Mouse (Mus musculus) Muller cell, postnatal 12 days (primary cell): Measurements from ENCODE around the gene 2210010C04Rik.

Experiments
- DNase-seq: peaks from one replicate; pipeline ENCODE4 v3.0.0-alpha.2; 2015; ENCODE audit errors: inconsistent ontology term

2210010C04Rik gene

DNA sequence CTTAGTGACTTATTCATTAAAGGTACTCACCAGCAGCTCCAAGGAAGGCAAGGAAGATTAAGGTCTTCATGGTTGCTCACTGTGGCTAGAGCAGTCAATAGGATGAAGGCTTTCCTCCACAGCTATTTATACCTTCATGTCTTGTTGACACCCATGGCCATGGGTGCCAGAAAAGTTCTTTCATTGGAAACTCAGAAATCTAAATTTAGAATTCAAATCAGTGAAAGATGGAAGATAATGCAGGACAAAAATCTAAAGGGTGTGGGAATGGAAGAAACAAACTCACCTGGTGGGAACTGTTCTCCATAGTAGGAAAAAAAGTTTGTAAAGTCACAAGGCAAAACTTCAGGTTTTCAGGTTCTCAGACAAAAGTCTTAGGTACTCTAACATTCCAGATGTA is at the start of gene 2210010C04Rik:
Gene 2210010C04Rik (minus strand): TSS at position 101 of the 400 bp plus-strand sequence.
- no peak for DNase-seq

DNA sequence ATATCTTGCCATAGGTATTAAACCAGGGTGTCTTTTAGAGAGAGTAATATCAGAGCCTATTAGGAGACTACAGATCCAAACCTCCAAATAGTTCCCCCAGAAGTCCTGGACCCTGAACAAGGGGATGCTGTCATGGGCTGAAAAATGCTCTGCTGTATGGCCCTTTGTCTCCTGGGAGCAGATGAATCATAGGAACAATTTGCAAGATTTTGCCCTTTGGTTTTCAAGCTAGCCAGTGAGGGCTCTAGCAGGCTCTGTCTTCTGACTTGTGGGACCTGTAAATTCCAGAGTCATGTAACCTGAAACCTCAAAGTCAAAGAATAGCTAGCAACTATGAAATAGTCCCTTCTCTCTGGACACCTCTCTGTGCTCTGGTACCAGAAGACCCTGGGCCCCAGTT is 44.8 kb upstream of the 2210010C04Rik start:
- peak; percentile 49 for DNase-seq

DNA sequence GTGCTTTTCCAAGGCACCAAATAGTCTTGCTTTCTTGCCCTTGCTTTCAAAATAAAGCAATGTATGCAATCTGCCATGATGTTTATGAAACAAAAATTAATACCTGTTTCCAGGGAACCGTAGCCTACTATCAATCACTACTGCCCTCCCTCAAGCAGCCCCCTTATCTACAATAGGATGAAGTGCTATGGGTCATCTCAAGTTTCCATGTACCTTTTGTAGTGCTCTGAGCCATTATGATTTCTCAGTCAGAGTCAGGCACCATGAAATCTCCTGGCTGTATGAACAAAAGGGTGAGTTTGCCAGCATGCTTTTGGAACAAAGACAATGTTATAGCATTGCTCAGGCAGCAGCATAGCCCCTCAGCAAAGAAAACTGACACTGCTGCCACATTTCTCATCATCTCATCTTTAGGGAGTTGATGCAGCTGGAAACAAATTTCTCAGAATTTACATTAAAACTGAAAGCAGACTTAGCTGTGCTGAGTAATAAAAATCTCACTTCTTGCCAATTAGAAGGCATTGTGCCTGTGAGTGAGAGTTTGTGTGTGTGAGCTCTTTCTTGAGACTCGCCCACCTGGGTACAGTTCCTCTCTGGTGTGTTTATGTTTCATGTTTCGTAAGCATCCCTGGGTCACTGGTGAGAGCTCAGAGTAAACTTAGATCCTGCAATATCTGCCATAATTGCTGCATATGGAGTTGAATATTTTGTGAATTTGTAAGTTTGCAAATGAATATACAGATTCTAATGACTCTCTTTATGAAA is 43.4 kb upstream of the 2210010C04Rik start:
- DNase-seq, result peak; percentile 15

DNA sequence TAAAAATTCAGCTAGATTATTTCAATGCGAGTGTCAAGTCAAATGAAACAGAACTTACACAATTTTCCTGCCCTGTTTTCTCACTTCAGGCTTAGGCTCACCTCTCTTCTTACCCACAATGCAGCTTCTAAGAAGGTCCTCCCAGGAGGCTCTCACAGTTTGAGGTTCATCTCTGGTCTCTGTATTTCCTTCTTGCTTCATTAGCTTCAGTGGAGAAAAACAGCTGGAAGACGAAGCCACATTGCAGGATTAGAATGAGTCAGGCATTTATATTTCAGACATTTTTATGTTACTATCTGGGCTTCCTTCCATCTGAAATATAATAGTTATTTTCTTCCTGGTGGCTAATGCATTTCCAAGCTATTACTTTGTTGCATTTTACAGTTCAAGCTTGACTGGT is 40.4 kb upstream of the 2210010C04Rik start:
- peak; percentile 39 for DNase-seq

DNA sequence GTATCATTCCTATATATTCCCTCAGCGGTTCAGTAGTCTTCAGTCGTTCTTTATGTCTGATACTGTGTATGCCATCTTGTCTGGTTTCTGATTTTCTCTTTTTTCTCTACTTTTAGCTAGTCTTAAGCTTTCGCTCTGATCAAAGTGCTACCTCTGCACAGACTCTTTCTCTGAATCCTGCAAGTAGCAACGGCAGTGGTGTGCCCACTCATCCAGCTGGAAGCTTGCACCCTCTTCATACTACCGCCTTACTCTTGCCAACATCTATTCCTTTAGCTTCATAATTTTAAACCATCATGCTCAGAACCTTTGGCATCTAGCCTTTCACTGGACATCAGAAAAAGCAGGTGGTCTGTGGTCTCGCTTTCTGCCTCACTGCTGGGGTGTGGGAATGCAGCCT is 28.0 kb upstream of the 2210010C04Rik start:
- no peak for DNase-seq

DNA sequence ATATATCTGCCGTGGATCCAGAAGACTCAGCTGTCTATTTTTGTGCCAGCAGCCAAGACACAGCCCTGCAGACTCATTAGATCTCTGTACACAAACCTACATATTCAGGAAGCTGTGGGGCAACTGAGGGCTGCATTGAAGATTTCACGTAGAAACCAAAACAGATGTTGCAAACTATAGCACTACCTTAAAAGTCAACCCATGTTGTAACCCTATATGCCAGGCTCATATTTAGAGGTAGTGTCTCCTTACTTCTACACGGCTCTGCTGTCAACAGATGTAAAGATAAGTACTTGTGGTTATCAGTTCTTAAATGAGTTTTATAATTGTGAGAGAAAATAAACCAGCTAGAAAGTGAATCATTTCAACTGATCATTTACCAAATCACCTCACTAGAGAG is 27.4 kb upstream of the 2210010C04Rik start:
- DNase-seq, result no peak

DNA sequence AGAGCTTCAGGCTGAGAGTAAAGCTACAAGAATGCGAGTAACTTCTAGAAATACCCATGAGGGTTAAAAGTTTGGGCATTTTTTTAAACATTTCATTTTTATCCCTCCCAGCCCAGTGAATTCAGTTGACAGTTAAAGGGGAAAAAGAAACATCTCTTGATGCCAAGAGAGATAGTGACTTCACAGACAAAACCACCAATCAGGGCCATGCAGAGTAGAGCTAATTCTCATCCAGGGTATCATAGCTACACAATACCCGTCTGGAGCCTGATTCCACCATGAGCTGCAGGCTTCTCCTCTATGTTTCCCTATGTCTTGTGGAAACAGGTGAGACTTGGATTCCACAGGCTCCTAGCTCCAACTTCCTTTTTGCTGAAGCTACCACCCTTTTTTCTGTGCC is 26.8 kb upstream of the 2210010C04Rik start:
- no peak for DNase-seq

DNA sequence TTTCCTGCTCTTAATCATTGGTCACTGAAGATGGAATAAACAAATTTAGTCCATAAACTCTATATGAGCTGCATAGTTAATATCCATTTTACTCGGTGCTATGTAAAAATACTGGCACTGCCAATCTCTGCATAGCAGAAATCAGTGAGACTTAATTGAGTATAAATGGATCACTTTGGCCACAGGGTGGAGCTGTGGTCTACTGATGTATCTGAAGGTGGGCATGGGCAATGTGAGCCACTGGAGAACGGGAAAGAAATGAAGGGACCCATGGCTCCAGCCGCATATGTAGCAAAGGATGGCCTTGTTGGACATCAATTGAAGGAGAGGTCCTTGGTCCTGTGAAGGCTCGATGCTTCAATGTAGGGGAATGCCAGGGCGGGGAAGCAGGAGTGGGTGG is 25.8 kb upstream of the 2210010C04Rik start:
- DNase-seq, result no peak

DNA sequence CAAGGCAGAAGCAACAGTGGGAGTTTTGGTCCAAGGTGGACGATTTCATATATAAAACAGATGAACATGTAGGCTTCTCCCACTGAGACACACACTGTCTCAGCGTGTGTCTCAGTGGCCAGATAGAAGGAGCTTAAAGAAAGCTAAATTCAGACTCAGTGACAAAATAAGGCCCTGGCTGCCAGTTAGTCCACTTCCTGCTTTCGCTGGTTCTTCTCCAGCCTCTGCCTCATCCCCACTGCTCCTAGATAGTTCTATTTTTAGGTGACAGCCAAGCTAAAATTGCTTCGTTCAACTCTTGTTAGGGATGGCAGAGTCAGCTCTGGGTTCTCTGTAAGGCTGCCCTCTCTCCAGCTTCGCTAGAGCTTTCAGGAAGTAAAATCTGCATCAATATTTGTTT is 22.3 kb upstream of the 2210010C04Rik start:
- DNase-seq, result no peak

DNA sequence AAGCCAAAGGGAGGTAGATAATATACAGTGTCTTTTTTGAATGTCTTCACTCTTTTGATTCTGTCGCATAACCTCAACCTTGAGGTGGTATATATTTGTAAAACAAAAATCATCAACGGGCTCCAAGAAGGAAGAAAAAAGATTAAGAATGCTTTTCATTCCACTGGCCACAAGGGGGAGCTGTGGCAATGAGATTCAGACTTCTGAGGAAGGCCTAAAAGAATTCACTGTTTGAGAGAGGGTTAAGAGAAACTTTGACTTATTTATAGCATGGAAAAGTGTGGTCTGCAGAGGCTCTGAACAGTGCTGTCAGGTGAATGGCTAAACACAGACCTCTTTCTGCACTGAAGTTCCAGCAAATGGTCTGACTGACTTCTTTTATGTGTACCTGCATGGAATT is 20.3 kb upstream of the 2210010C04Rik start:
- DNase-seq, result peak; percentile 26

DNA sequence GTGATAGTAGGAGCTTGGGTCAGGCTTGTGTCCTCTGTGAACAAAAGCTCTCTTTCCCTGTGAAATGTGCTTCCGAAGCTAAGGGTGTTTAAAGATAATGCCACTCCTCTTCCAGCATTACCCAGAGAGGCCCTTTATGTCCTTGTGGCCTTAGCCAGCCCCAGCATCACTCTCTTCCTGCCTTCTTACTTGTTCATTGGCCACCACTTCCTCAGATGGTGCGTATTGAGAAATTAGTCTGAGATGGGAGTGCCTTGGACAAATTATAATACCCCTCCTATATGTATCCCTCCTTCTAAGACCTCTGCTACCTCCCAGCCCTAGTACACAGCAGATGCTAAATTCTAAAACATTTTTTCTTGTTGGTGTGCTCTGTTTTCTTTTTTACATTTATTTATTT is 19.1 kb upstream of the 2210010C04Rik start:
- DNase-seq, result no peak

DNA sequence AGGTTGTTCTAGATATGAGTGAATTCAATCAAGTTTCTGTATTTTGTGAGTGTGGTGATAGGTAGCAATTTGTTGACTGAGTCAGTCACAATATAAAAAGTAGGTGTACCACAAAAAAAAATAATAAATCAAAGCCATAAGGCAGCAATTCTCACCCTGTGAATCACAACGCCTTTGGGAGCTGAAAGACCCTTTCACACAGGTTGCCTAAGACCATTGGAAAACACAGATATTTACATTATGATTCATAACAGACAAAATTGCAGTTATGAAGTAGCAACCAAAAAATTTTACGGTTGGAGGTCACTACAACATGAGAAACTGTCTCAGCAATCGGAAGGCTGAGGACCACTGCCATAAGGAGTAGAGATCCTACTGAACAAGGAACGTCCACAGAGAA is 16.5 kb upstream of the 2210010C04Rik start:
- no peak for DNase-seq

DNA sequence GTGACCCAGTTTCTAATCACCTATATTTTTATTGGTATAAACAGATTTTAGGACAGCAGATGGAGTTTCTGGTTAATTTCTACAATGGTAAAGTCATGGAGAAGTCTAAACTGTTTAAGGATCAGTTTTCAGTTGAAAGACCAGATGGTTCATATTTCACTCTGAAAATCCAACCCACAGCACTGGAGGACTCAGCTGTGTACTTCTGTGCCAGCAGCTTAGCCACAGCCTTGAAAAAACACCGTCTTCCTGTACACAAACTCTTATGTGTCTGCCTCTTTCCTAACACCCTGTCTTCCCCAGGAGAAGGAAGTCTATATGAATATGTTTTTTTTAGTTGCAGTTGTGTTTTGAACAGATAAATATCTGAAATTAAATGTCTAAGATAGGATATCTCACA is 13.3 kb upstream of the 2210010C04Rik start:
- no peak for DNase-seq

DNA sequence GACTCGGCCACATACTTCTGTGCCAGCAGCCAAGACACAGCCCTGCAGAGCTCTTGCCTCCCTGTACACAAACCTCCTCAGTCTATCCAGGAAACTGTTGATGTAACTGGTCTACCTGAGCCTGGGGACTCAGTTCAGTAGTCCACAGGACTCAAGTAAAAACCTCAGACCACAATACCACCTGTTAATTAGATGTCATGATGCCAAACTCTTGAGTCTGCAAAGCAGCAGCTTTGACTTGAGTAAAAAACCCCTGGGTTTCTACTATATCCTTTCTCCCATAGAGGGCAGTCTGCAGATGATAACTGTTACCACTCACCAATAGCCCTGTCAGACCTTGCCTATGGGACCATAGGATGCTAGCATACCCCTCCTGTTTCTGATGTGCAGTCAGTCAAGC is 12.7 kb upstream of the 2210010C04Rik start:
- DNase-seq, result no peak

DNA sequence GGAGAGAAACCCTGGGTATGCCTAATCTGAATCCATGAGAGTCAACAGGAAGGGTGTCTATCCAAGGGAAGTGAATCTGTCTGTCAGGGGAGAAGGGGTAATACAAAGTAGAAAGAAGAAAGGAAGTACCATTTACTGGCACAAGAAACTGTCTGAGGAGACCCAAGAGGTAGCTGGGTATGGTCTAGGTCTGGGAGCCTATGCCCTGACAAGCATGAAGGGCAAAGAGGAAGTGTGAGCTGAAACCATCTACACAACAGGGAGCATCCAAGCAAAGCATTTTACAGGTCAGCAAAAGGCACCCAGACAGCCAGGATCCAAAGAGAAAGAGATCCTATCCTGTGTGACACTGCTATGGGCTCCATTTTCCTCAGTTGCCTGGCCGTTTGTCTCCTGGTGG is 11.9 kb upstream of the 2210010C04Rik start:
- DNase-seq, result no peak

DNA sequence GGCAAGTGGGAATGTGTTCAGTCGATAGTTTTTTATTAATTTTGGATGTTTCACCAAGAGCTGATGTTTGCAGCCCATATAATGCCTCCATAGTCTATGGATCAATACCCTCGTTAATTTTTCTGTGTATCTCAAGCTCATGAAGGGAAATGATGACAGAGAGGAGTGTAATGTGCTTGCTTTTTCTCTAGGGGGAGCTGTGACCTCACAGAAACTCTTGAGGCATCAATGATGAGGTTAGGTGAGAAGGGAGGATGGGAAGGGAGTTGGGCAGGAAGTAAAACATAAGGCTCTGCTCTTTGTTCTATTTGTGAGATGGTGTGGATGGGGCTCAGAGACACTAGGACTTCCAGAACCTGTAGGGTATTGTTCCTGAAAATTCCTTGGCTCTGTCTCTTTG is 11.2 kb upstream of the 2210010C04Rik start:
- no peak for DNase-seq

DNA sequence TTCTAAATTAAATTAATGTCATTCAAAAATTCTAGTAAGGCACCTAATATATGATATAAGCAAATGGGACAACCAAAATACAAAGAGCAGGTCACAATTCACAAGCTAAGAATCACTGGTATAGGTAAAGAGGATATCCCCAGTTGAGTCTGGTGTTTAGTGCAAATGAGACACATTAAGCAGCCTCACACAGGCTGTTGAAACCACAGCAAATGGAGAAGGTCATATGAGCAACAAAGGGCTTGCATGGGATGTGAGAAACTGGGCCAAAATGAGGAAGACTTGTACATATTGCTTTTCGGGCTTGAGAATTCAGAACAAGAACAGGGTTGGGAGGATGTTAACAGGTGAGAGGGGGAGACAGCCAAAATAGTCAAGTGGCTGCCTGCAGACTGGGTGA is 9.4 kb upstream of the 2210010C04Rik start:
- DNase-seq, result no peak

DNA sequence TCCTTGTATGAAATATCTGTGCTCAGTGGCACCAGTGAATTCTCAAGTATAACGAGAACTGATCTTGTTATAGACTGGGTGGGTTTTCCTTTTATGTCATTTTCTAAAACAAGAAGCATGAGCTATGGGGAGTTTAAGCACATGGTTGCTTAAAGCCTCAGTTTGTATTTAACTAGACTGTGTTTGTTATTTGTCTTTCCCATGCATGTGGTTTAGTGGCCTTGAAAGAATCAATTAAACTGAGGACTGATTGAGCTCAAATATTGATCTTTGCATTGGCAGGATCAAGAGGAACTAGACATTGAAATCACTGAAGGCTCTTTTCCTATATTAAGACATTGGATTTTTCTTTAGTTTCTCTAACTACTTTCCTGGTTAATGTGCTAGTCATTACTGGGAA is 9.0 kb upstream of the 2210010C04Rik start:
- DNase-seq, result no peak

DNA sequence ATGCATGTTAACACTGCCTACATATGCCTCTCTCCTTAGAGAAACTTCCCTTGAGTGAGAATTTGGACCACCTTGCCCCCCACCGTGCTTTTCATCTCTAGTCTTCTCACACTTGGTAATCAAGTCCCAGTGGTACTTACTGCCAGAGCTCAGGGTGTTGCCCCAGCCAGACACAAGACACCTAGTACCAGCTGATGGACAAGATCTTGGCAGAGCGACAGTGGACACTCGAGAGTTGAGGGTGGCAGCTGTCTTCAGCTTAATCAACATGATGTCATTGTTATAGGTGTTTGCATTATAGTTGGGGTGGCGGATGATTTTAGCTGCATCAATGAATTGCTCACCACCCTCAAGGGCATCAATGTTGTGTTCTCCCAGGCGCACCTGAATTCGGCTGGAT is 2.5 kb downstream of the 2210010C04Rik start:
- no peak for DNase-seq

DNA sequence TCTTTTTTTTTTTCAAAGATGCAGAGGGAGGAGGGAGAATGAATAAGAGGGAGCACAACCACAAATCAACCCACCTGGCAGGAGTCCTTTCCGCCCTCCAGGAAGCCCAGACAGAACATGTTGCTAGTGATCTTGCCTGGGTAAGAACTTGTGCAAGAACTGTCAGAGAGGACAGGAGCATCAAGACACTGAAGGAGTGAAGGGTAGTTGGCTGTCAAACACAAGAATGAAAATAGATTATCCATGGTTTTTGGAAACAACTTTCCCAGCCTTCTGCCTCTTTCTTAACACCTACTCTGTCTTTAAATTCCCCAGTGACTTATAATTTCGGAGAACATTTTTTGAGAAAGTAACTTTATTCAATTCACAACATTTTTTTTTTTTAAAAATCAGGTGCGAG is 3.1 kb downstream of the 2210010C04Rik start:
- no peak for DNase-seq

DNA sequence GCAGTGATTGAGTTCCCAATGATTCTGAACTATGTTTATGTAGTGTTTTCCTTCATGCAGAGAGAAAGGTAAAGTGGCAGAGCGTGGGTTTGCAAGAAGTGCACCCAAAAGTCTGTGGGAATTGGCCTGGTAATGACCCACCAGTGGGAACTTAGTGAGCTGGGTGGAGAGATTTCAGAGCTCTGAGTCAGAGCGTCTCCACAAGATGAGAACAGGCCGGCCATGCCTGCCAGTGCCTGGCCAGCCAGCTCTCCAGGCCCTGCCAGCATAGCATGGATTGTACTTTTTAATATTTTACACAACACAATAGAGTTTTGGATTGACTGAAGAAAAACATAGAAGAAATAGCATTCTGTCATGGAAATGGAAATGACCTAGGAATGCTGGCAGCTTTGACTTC is 4.5 kb downstream of the 2210010C04Rik start:
- peak; percentile 35 for DNase-seq

DNA sequence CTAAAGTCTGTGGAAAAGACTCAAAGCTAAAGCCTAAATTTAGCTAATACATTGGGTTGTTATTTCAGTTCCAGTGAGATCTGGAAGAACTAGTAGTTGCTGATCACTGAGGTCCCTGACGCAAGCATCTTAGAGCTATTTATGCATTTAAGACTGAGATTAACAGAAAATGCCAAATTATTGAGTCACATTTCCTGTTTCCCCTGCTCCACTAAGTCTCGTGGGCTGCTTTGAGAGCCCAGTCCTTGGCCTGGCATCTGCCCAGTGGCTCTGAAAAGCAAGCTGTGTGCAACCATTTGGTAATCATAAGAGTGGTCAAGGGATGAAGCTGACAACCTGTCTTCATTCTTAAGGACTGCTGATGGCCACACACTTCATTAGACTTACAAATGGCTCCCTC is 8.3 kb downstream of the 2210010C04Rik start:
- peak; percentile 81 for DNase-seq

DNA sequence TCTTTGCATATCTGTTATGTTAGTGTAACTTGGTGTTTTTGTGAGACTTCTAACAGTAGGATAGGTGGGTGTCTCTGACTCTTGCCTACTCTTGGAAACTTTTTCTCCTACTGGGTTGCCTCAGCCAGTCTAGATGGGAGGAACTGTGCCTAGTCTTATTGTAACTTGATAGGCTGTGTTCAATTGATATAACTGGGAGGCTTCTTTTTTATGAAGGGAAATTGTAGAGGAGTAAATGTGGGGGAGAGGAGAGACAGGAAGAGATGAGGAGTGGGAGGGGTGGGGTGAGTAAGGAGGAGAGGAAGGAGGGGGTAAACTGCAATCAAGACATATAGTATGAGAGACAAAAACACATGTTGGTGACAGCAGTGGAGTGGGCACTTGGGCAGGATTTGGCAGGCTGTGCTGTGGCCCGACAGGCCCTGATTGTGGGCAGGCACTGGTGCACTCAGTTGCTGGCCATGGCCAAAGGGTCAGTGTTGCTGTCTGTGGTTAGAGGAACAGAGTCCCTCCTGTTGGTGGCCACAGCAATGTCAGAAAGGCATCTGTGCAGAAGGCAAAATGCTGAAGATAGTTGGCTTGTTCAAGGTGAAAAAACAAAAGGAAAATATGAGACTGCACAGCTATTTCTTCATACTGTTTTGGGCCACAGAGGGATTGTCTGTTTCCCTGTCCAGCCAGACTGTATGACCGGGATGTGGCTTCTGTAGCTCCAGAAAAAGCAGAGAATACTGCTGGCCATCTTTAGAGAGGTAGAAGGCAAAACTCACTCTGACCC is 9.2 kb downstream of the 2210010C04Rik start:
- DNase-seq, result peak; percentile 72
